Mouse (Mus musculus): Measurements from ENCODE around the gene Duox1.

DNA sequence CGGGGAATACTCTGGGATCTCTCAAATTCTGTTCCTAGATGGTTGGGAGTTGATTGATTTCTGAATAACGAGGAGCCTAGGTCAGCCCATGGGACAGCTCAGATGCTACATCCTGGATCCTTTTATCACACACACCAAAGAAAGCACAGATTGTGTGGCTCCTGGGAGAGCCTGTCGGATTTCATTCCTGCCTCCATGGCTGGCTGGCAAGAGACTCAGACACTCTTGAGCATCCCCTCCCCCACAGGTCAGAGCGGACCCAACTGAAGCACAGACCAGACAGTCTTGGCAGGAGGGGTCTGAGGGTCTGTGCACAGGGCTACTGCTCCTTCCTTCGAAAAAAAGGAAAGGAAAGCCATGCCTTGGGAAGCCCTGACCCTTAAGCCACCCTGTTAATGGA is 51.2 kb downstream of the Duox1 start:
- TF ChIP-seq CTCF (IDR thresholded peaks at IDR 0.05; ENCODE audit: extremely low read depth, insufficient read depth, low read length) (no peak), POLR2A (IDR thresholded peaks at IDR 0.05; ENCODE audit: extremely low read depth, insufficient read depth, low read length) (no peak)
